Mouse (Mus musculus) induced T-regulatory cell, adult 2 months (primary cell): ENCODE data around the gene Rtbdn.
"Not testable (repeated sequence)": the region's sequence is repeated elsewhere in the genome, so short reads cannot be mapped to it uniquely, and the experiment has no call there.

Experiments used
- DNase-seq: peaks from one replicate; pipeline ENCODE4 v3.0.0-alpha.2; 2012; ENCODE audit warnings: low read depth

Rtbdn gene

GRCm38 (mm10) chr8:84946528-84947240 lies at the start of gene Rtbdn:
Gene Rtbdn (plus strand): TSS chr8:84946991.
- no peak for DNase-seq

- DNase-seq: no peak
Observed at GRCm38 (mm10) chr8:84901071-84901470, 45.7 kb upstream of the Rtbdn start.

GRCm38 (mm10) chr8:84901752-84902151 lies 45.0 kb upstream of the Rtbdn start, which contains the start of gene Klf1:
Gene Klf1 (plus strand): TSS chr8:84901928.
- no peak for DNase-seq

DNA sequence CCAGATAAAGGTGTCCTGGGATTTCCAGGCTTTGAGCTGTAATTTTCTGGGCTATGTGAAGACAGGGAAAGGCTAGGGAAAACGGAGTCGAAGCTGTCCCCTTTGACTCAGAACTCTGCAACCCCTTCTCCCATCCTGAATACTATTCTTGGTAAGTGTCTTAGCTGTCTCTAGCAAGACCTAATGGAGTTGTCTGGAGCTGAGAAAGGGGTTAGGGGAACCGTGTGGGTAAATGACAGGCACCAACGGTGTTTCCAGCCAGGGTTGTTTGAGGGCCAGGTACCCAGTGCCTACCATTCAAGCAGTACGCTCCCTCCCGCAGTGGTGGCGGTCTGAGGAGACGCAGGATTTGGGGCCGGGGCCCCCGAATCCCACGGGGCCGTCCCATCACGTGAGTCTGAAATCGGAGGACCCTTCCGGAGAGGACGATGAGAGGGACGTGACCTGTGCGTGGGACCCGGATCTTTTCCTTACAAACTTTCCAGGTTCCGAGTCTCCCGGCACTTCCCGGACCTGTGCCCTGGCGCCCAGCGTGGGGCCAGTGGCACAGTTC lies 44.3 kb upstream of the Rtbdn start:
- no peak for DNase-seq

DNA sequence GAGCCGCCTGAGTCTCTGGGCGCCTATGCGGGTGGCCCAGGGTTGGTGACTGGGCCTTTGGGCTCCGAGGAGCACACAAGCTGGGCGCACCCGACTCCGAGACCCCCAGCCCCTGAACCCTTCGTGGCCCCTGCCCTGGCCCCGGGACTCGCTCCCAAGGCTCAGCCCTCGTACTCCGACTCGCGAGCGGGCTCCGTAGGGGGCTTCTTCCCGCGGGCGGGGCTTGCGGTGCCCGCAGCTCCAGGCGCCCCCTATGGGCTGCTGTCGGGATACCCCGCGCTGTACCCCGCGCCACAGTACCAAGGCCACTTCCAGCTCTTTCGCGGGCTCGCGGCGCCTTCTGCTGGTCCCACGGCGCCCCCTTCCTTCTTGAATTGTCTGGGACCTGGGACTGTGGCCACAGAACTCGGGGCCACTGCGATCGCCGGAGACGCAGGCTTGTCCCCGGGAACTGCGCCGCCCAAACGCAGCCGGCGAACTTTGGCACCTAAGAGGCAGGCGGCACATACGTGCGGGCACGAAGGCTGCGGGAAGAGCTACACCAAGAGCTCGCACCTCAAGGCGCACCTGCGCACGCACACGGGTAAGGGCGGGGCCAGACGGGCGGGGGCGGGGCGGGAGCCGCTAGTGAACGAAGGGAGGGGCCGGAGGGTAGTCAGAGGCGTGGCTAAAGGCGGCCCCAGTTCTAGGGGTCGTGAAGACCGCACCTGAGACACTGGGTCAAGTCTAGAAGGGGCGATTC lies 43.7 kb upstream of the Rtbdn start:
- DNase-seq: peak; percentile 90

GRCm38 (mm10) chr8:84904351-84904750 lies 42.4 kb upstream of the Rtbdn start:
- DNase-seq: peak; percentile 26

- DNase-seq: no peak
Observed at GRCm38 (mm10) chr8:84907037-84907436, 39.8 kb upstream of the Rtbdn start.

GRCm38 (mm10) chr8:84907493-84907892 lies 39.3 kb upstream of the Rtbdn start:
- DNase-seq: no peak

GRCm38 (mm10) chr8:84907979-84908378 lies 38.8 kb upstream of the Rtbdn start:
- not testable (repeated sequence) for DNase-seq

- DNase-seq: peak; percentile 97
Observed at GRCm38 (mm10) chr8:84908421-84909161, 38.2 kb upstream of the Rtbdn start, which contains the start of gene Dnase2a. Gene Dnase2a (plus strand): TSS chr8:84908560.

GRCm38 (mm10) chr8:84909162-84909767 lies 37.5 kb upstream of the Rtbdn start:
- no peak for DNase-seq

GRCm38 (mm10) chr8:84909949-84910348 lies 36.8 kb upstream of the Rtbdn start:
- DNase-seq: peak; percentile 64

GRCm38 (mm10) chr8:84910551-84910950 lies 36.2 kb upstream of the Rtbdn start:
- DNase-seq: no peak

GRCm38 (mm10) chr8:84911854-84912253 lies 34.9 kb upstream of the Rtbdn start:
- DNase-seq: no peak

DNA sequence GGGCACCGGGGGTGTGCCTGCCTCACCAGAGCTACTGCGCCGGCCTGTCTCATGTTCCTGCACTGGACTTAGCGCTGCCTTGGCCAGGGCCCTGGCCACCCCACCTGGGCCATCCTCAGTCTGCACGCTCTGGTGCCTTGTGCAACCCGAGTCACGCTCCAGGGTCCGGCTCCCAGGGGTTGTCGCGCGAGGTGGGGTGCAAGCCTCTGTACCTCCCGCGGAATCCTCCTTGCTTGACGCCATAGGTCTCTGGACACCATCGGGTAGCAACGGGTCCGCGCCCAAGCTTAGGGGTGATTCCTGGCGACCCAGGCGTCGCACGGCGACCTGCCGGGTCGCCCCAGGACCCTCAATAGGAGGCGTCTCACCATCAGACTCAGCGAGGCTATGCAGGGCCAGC lies 34.4 kb upstream of the Rtbdn start:
- no peak for DNase-seq

DNA sequence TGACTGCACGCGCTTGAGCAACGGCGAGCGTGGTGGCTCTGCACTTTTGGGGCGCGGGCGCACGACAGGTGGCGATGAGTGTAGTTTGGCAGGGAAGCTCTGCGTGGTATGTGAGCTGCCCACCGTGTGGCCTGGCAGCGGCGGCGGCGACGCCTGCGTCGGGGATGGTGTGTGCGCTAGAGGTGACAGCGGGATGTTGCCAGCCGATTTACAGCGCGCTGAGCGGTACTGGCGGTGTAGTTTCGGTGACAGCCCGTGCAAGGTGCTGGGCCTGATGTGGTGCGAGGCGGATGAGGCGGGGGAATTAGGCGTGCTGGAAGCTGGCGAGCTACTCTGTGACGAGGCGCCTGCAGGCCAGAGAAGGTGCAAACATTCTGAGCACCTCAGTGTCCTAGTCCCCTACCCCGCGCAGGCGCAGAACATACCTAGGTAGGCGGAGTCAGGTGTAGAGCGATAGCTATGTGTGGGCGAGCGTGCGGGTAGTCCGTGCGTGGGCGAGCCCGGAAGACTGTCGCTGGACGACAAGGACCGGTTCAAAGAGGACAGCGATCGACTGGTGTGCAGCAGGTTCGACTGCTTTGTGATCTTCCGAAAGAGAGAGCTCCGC lies 33.8 kb upstream of the Rtbdn start:
- peak; percentile 96 for DNase-seq

- DNase-seq: no peak
Observed at GRCm38 (mm10) chr8:84913502-84913900, 33.3 kb upstream of the Rtbdn start.

DNA sequence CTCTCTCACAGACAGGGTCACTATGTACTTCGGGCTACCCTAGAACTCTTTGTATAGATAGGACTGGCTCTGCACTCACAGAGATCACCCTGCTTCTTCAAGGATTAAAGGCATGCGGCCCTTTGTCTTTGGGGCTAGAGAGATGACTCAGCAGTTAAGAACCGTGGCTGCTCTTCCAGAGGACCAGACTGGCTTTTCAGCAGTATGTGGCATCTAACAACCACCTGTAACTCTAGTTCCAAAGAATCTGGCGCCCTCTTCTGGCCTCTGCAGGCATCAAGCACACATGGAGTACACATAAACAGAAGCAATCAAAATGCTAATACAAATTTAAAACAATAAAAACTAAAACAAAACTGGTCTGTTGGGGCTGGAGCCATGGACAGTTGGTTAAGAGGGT lies 32.8 kb upstream of the Rtbdn start:
- peak; percentile 87 for DNase-seq

DNA sequence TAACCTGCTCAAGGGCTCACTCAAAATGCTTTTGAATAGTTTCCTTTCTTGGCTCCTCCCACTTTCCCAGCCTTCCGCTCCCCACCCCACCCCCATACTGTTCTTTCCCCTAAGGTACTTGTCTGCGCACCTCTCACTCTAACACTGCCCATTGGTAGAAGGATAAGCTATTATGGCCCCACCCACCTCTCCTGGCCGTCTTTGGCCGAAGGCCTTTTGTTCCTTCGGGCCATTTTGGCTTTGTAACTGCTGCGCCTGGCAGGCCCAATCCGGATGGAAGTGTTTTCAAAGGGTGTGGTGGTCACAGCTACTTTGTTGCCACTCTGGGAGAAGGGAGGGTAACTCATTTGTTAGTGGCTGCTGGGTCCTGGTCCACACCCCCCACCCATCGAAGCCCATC lies 31.5 kb upstream of the Rtbdn start:
- DNase-seq: no peak

- DNase-seq: no peak
Observed at GRCm38 (mm10) chr8:84917781-84918180, 29.0 kb upstream of the Rtbdn start.

DNA sequence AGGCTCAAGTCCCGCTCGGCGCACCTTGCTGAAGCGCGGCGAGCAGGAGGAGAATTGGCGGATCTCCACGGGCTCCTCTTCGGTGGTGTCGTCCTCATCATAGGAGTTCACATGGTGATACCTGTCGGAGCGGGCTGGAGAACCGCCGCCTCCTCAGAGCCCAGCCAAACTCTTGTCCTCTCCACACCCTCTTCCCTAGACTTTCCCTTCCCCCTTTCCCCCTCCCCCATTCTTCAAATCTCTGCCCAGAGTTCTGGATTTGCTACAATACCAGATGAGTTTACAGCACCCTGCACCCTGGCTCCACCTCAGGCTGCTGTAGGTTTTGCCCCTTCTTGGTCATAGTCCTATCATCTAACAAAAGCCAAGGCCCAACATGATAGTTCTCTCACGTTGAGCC lies 28.1 kb upstream of the Rtbdn start:
- no peak for DNase-seq

DNA sequence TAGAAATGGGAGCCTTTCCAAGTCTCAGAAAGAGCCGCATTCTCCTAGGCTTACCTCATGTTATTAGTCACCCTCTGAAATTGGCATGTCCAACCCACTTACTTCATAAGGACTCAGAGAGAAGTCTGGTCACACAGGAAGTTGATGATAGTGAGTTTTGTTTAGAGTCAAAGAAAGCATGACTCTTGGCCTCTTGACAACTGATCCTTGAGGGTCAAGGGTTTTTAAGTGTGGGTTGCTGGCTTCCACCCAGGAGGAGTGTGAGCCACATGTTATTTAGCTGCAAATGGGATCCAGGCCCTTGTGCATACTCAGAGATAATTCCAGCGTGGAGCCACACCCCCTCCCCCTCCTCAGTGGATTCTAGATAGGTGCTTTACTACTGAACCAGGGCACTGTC lies 25.2 kb upstream of the Rtbdn start:
- no peak for DNase-seq
